Mouse (Mus musculus) kidney, embryonic 16.5 days (tissue): ENCODE results near the gene Pkp2. TPM values are rescaled to one million over a fixed set of nuclear protein-coding genes. Genes with fewer than 3 reads are reported as not detected.

Experiments used
- ATAC-seq: fragments of 200-750 bp; cut with Nextera tagmentation; 2 replicates; pipeline ENCODE4 v1.8.0; 2017; ENCODE audit warnings: moderate TSS enrichment; ENCODE audit not compliant: low FRiP score, low TSS enrichment
- H3K27ac ChIP-seq: fragments of 300-500 bp; sonication (generic); 2 replicates; pipeline ENCODE4 v1.5.1; 2014; ENCODE audit warnings: low read length
- H3K27me3 ChIP-seq: fragments of 300-500 bp; sonication (generic); 2 replicates; pipeline ENCODE4 v1.6.1; 2014; ENCODE audit warnings: low read length, control low read depth, mixed read lengths; ENCODE audit not compliant: insufficient read depth
- H3K36me3 ChIP-seq: fragments of 300-500 bp; sonication (generic); 2 replicates; pipeline ENCODE4 v1.6.1; 2014; ENCODE audit warnings: low read length, control low read depth, mixed read lengths; ENCODE audit not compliant: insufficient read depth
- H3K4me1 ChIP-seq: fragments of 300-500 bp; sonication (generic); 2 replicates; pipeline ENCODE4 v1.6.1; 2014; ENCODE audit warnings: low read length, control low read depth, mixed read lengths; ENCODE audit not compliant: insufficient read depth
- H3K4me2 ChIP-seq: fragments of 300-500 bp; sonication (generic); replicated peaks from 2 replicates; pipeline ENCODE4 v1.6.1; 2014; ENCODE audit warnings: low read depth, low read length
- H3K4me3 ChIP-seq: fragments of 300-500 bp; sonication (generic); 2 replicates; pipeline ENCODE4 v1.5.1; 2014; ENCODE audit warnings: mild to moderate bottlenecking, low read length
- H3K9ac ChIP-seq: fragments of 300-500 bp; sonication (generic); replicated peaks from 2 replicates; pipeline ENCODE4 v1.6.1; 2014; ENCODE audit warnings: low read length
- H3K9me3 ChIP-seq: fragments of 300-500 bp; sonication (generic); 2 replicates; pipeline ENCODE4 v1.6.1; 2016; ENCODE audit warnings: low read length, control low read depth
- WGBS: fragments of 180-500 bp; shearing (Covaris S2); extraction: QIAGEN DNeasy Blood & Tissue Kit; methylation state at CpG from one replicate; pipeline ENCODE4 v1.1.7; 2014; 5-methylcytosine and 5-hydroxymethylcytosine counted together
- polyA plus RNA-seq: library from polyadenylated mRNA; unstranded; fragments of >200 nt; fragmentation: Nextera tagmentation; extraction: Ambion mirVana; gene quantifications from 2 replicates; pipeline ENCODE4 v1.2.1, GENCODE M21; 2015

Pkp2 gene
- polyA plus RNA-seq, 1 experiment from 2014 or later = 12.1 TPM

DNA sequence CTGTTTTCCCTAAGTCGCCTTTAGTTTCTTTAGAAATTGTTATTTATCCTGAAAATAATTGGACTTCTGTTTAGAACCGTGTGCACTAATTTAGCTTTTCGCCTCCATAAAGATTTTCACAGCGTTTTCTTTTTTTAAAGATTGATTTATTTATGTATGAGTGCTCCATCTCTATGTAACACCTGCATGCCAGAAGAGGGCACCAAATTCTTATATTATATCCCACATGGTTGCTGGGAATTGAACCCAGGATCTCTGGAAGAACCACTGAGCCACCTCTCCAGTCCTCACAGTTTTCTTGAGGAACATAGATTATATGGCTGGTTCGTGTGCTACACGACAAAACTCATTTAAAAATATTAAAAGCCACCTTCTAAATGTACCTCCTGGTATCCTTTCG is 90.8 kb downstream of the Pkp2 start:
- H3K27me3 ChIP-seq = no peaks in the 10 kb centered on the region
- peak overlapping the region; percentile 94; the same call in 1 of the 2 replicates for H3K27ac ChIP-seq
- 14% methylated on average over 7 of the region's 7 CpGs for WGBS
- peaks cover 12% of the 10 kb centered on the region for H3K4me1 ChIP-seq
- H3K9me3 ChIP-seq = no peaks in the 10 kb centered on the region
- peak overlapping the region; percentile 97 for H3K4me3 ChIP-seq
- peak overlapping the region; percentile 93 for H3K9ac ChIP-seq
- ATAC-seq = no peak
- H3K4me2 ChIP-seq = peak overlapping the region; percentile 77
- H3K36me3 ChIP-seq = peaks cover 10% of the 10 kb centered on the region; the same call in 1 of the 2 replicates

DNA sequence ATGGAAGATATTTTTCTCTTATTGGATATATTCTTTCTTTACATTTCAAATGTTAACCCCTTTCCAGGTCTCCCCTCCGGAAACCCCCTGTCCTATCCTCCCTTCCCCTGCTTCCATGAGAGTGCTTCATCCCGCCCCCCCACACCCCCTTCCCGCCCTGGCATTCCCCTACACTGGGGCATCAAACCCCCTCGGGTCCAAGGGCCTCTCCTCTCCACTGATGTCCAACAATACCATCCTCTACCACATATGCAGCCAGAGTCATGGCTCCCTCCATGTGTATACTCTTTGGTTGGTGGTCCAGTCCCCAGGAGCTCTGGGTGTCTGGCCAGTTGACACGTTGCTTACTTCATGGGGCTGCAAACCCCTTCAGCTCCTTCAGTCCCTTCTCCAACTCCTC is 98.2 kb downstream of the Pkp2 start:
- peak; percentile 57; the same call in 1 of the 2 replicates for ATAC-seq
- no peak overlapping the region for H3K4me3 ChIP-seq
- WGBS = 81% methylated on average over 5 of the region's 5 CpGs
- no peak overlapping the region for H3K4me2 ChIP-seq
- H3K9me3 ChIP-seq = no peaks in the 10 kb centered on the region
- H3K4me1 ChIP-seq = no peaks in the 10 kb centered on the region
- H3K9ac ChIP-seq = no peak overlapping the region
- H3K27ac ChIP-seq = no peak overlapping the region
- peaks cover 28% of the 10 kb centered on the region; the same call in 1 of the 2 replicates for H3K36me3 ChIP-seq
- H3K27me3 ChIP-seq = no peaks in the 10 kb centered on the region

Other genes with a start within 250 kb of the Pkp2 start
- gene Yars2, start 89.6 kb downstream of the Pkp2 start, polyA plus RNA-seq = 34.2 and 36.3 TPM in 2 replicates
- 56.3 and 61.2 TPM in 2 replicates for gene Dnm1l, start 145.6 kb downstream of the Pkp2 start, polyA plus RNA-seq